Mouse (Mus musculus) spleen, adult 12 weeks (tissue): ENCODE measurements at regions not wholly inside any gene's neighbourhood (a gene's known extent, or its start where the extent isn't known, plus 50 kb on each side); places are given as distances from the start of the nearest gene placed in this dataset.
A peak's percentile ranks its signal among the peaks of the same experiment; 100 is the strongest.

Source experiments
- DNase-seq: peaks from one replicate; pipeline ENCODE4 v3.0.0; 2022; ENCODE audit warnings: low spot score

DNA sequence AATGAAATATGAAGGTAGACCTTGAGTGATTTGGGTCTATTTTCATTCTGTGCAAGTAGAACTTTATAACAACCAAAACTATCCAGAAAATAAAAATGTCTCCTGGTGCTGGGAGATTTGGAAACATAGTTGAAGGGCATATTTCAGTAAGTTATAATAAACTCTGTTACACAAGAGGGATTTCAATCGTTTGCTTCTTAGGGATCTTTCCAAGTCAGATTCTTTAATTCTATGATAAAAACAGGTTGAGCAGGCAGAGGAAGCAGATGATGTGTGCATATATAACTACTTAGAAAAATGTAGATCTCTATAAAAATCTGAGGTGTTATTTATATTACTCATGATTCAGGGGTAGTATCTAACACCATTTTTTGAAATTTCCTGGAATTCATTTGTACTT, 498.3 kb downstream of the Lmo4 start:
- DNase-seq = no peak

- DNase-seq = no peak
Measured at GRCm38 (mm10) chr3:143694817-143695216, 510.2 kb downstream of the Lmo4 start.

DNA sequence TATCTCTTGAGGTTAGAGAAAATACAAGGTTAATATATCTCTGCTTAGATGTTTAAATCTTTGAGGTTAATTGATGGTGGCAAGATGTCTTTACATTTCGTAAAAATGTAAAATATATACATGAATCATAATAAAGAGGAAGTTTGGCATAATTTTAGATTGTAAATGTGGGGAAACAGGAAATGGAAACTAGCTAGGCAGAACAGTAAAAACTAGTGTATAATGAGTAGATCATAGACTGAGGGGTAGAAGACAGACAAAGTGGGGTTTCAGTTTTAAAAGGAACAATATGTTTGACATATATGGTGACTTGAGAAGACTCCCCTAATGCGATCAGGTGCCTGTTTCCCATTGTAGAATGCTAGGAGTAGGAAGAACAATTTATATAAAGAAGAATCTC, 519.3 kb downstream of the Lmo4 start:
- DNase-seq = no peak

DNA sequence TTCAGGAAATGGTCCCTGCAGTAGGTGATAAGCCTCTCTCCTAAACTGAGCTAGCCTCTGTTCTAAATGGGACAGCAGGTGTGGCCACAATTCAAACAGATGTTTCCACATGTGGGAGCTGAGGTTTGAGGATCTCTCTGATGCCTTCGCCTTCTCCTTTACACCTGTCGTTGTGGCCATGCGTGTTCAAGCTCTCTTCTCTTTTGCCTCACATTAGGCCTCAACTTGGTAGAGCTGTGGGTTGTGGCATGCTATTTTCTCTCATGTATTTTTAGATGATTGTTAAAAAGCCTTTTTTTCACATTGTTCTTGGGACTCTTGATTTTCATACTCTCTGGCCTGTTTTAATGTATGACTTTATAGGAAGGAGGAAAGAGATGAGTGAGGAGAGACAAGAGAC, 526.8 kb downstream of the Lmo4 start:
- no peak for DNase-seq

DNA sequence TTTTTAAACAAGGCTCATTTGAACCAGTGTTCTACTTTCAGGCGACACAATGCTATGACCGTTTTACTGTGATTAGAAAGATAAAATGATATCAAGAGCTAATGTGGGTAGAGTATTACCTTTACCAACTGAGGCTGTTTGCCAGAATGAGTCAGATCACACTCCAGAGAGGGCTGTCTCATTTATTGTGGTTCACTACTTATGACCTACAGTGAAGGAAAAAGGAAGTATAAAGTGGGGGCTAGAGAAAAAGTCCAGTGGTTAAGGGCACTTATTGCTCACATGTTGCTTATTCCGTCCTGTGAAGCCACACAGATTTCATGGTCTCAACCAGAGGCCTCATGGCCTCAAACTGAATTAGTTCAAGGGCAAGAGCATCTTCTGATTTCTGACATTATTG, 530.2 kb downstream of the Lmo4 start:
- no peak for DNase-seq

DNA sequence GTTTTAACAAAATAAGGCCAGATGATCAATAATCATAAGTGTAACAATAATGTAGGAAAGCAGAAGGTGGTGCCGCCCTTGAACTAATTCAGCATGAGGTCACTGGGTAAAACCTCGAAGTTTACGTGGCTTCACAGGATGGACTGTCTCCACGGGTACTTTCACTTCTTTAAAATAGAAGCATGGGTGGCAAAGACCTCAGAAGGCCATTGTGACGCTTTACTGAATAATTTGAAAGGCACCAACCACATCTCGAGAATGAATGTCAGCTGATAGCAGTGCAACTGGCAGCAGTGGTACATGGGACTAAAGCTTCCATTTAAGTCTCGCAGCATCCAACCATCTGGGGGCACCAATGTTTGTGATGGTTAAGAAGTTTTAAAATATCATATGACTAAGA, 530.6 kb downstream of the Lmo4 start:
- peak; percentile 2 for DNase-seq

DNA sequence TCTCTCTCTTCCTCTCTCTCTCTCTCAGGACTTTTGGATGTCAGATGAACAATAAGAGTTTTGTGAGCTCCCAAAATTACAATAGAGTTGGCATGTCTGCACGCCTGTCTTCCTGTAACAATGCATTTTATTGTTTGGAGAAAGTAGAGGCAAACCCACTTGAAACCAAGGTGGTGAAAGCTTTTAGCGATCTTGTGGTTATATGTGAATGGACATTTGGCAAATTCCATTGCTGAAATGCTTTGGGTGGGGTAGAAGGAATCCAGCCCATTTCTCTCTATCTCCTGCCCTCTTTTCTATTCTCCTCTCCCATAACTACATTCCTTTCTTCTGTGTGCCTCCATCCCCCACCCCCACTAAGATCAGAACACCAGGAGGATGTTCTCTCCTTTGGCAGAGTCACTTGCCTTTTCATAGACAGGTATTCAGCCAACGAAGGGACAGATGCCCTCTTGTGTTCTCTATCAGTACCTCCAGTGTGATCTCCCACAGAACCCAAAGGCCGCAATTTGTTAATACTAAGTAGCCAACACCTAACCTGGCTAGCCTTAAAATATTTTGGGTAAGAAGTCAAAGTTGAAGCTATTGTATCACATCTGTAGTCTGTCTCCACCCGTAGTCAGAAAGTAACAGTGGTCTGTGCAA, 542.9 kb downstream of the Lmo4 start:
- no peak for DNase-seq

DNA sequence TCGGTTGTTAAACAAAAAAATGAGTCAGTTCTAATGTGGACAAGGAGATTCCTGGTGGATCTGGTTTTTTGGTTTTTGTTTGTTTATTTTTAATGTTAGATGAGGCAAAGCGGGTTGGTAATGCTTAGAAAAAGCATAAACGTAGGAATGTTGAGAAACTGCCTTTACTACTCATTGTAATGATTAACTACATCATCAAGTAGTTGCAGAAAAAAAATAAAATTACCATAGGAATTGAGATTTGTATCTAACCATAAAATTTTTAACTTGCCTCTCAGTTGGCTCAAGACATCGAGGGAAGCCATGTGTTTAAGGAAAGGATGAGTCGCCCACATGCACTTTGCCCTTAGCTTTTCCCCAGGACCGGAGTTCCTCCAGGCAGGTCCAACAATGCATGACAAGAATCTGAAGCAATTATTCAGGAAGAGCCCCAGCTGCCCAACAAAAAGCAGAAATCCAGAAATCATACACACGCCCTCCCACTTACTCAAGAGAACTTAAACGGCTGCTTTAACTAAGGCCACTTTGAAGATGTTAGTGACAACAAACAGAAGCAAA, 545.5 kb downstream of the Lmo4 start:
- DNase-seq = no peak

GRCm38 (mm10) chr3:143647237-143647636, 557.8 kb downstream of the Lmo4 start:
- DNase-seq = no peak

- peak; percentile 54 for DNase-seq
Measured at GRCm38 (mm10) chr3:143646836-143647235, 558.2 kb downstream of the Lmo4 start.

GRCm38 (mm10) chr3:143633036-143633435, 572.0 kb downstream of the Lmo4 start:
- DNase-seq = no peak

DNA sequence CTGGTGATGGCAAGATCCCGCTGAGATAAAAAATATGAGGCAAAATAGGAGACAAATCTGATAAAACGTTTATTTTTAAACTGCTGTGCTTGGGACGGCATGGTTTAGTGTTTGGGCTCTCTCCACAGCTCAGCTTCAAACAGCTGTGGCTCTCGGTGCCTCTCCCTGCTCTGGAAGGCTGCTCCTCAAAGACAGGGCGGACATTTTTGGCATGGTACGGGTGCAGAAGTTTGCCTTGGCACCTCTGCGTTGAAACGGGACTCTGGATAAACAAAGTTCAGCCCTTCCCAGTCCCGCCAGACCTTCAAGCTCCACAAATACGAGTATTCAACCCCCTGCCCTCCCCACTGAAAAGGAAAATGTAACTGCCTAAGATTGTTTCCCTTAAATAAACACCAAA, 573.8 kb downstream of the Lmo4 start:
- no peak for DNase-seq

DNA sequence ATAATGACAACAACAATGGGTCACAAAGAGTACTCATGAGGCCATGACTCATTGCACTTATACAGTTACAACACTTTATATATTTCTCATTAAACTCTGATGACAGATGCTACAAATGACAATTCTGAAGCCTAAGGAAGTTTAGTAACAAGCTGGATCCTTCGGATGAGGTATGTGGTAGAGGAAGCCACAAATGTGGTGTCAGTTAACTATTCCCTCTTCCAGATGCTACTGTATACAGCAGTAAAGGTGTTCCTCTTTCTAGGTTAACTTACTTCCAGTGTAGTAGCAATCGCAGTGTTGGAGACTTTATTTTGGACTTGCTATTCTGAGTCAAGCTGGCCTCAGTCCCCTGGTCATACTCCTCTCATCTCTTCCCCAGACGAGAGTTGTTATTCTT, 580.1 kb downstream of the Lmo4 start:
- DNase-seq = no peak

GRCm38 (mm10) chr3:143622275-143622674, 582.7 kb downstream of the Lmo4 start:
- DNase-seq = no peak

DNA sequence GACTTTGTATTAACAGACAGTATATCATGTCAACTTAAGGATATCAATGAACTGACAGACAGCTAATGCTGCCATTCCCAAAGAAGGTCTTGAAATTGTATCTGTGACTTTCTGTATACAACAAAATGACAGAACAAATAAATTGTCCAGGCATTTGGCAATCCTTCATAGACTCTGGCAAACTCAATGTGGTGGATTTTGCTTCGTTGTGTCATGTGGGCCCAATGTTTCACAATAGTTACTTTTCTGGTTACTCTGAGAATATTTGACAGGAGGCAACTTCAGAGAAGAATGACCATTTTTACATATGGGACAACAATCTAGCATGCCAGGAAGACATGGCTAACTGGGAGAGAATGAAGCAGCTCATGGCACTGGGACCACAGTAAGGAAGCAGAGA, 585.9 kb downstream of the Lmo4 start:
- no peak for DNase-seq

DNA sequence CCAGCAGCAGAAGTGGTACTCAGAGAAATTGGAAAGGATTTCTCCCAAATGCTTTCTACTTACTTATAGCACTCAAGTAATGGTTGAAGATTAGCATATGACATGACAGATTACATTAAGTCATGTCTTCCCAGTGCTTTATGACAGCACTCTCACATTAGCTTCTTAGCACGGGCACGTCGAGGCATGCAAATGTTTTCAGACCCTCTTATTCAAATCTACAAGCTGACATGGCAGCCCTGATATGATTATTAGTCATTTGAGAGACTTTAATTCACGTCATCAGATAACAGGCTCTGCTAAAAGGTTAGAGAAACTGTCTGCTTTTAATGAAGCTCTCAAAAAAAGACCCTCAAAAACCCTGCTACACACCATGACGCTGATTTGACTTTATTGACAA, 590.1 kb downstream of the Lmo4 start:
- DNase-seq = no peak

- DNase-seq = no peak
Measured at GRCm38 (mm10) chr3:143614004-143614403, 591.0 kb downstream of the Lmo4 start.

DNA sequence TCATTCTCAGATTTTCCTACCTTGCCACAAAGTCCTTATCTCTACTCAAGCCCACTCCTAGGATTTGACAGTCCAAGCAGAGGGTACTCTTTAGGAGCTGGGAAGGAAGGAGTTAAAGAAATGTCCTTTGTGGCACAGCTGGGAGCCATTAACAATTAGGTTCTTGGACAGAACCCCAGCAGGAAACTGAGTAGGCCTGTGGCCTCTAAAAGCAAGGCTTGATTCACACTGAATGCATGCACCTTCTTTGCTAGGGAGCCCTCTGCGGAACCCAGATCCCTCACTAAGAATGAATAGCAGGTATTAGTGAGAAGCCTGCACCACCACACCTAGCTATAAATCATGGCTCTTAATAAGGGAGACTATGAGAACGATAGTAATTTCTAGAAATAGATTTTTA, 595.3 kb downstream of the Lmo4 start:
- DNase-seq = no peak

- DNase-seq = peak; percentile 25
Measured at GRCm38 (mm10) chr3:143599120-143599519, 605.9 kb downstream of the Lmo4 start.

DNA sequence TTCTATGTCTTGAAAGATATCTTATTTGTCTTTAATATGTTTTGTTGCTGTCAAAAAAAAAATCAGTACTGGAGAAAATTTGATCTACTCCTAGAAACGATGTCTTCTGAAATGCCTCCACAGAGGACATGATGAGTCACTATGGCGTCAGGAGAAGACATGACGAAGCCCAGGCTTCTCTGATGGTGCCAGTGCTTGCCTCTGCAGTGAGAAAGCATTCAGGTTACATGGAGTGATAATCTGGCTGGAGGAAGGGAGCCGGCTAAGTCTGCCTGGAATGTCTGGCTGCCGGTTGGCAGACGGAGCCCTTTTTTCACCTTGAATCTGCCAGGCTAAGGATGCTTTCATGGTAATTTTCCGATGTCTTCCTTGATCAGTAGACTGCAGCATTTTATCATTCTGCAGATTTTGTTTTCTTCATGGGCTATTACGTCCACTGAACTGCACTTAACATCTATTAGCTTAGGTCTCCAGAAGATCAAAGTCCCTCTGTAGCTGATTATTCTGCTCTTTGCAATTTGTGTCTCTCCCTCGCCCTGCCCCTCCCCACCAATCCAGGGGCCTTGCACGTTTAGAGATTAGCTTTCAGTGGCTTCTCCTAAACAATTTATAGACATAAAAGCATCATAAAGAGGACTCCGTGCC, 607.9 kb downstream of the Lmo4 start:
- DNase-seq = no peak

- no peak for DNase-seq
Measured at GRCm38 (mm10) chr3:143596011-143596683, 608.9 kb downstream of the Lmo4 start.

- no peak for DNase-seq
Measured at GRCm38 (mm10) chr3:143595081-143595480, 609.9 kb downstream of the Lmo4 start.

GRCm38 (mm10) chr3:143594676-143595075, 610.3 kb downstream of the Lmo4 start:
- no peak for DNase-seq
